8 mouse cellular contexts compared by ENCODE assay signal in genomic region chr9:42035995-42036394, GRCm38 (mm10).
DNase-seq lines count a peak whose midpoint lies in the region; ATAC-seq lines count a peak whose summit lies in the region.
"Had no signal": no experiment of that assay in that cellular context is flagged by ENCODE, and none has a peak within 500 bp of the region (broad histone marks: within the 10 kb centered on the region; RNA-seq: fewer than 3 reads in every experiment).

No protein-coding gene starts in this region.

- H3K9ac ChIP-seq in intestine, embryonic 15.5 days: no peak overlapping the region

- WGBS in intestine, embryonic 15.5 days: 49% methylated on average over 5 of the region's 5 CpGs

- no peaks in the 10 kb centered on the region for H3K9me3 ChIP-seq in intestine, embryonic 15.5 days
- H3K9me3 ChIP-seq: megakaryocyte, embryonic 14.5 days had no signal

- no peaks in the 10 kb centered on the region for H3K27me3 ChIP-seq in intestine, embryonic 15.5 days (replicated peaks)
- H3K27me3 ChIP-seq: megakaryocyte, embryonic 14.5 days had no signal

- peak; percentile 24 for DNase-seq in right cerebral cortex, postnatal 14 days
- DNase-seq in right cerebral cortex, postnatal 36 days (ENCODE audit: low spot score in 2 of 2): no peak
- DNase-seq in lung, adult 18-20 months: peak; percentile 45 to 48
- DNase-seq in thymus, postnatal 36 days: peak; percentile 42 to 62
- no peak for DNase-seq in embryo, embryonic 10.5 days (ENCODE audit: low spot score)

- peak; percentile 69 for ATAC-seq in intestine, embryonic 15.5 days
- ATAC-seq in monocyte, adult 5-6 weeks (replicated peaks; ENCODE audit: insufficient number of reproducible peaks, low FRiP score, low TSS enrichment, poor library complexity, severe bottlenecking): no peak

- H3K4me2 ChIP-seq in intestine, embryonic 15.5 days (replicated peaks): no peak overlapping the region

- H3K4me3 ChIP-seq in intestine, embryonic 15.5 days (replicated peaks): no peak overlapping the region
- H3K4me3 ChIP-seq: megakaryocyte, embryonic 14.5 days had no signal

- H3K27ac ChIP-seq in intestine, embryonic 15.5 days: no peak overlapping the region

- H3K36me3 ChIP-seq in intestine, embryonic 15.5 days: no peaks in the 10 kb centered on the region

- no peaks in the 10 kb centered on the region; the same call in 1 of the 2 replicates for H3K4me1 ChIP-seq in intestine, embryonic 15.5 days (replicated peaks)
- H3K4me1 ChIP-seq: megakaryocyte, embryonic 14.5 days had no signal

Comparison
In these comparisons a context has a peak if more than half of its experiments do, and no peak if none do; other contexts are left out.
1. DNase-seq: peak in right cerebral cortex, postnatal 14 days (single experiment), lung, adult 18-20 months (2 of 2) and thymus, postnatal 36 days (2 of 2); none in right cerebral cortex, postnatal 36 days (0 of 2) and embryo, embryonic 10.5 days (single experiment).